In the genomic region with DNA sequence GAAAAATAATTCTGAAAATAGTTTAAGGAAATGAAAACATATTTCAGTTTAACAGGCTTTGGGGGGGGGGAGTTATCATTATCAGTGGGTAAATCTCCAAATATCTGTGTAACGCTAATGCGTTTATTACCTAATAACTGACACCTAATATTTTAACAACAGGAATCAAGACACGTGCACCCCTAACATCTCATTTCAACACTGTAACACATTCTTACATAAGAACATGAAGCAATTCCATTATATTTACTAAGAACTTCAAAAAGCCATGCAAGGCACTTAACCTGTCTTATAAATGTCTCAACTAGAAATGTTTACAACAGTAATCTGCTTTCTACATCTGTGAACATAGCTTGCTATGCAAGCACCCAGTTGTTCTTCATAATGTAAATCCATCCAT, we compare ENCODE assay signal across 23 mouse cellular contexts.
A peak's percentile ranks its signal among the peaks of the same experiment; 100 is the strongest.
DNase-seq lines count a peak whose midpoint lies in the region; ATAC-seq and TF ChIP-seq lines count a peak whose summit lies in the region.
"Had no signal": no experiment of that assay in that cellular context is flagged by ENCODE, and none has a peak within 500 bp of the region (broad histone marks: within the 10 kb centered on the region; RNA-seq: fewer than 3 reads in every experiment).

No protein-coding gene starts in this region.

- DNase-seq in liver, adult 2 months (ENCODE audit: extremely low read depth, low read depth, low spot score), result peak; percentile 21
- no peak for DNase-seq in liver
- DNase-seq in 416B (ENCODE audit: low read depth), result peak; percentile 52
- DNase-seq in retina, embryonic 14.5 days (ENCODE audit: low spot score), result no peak
- no peak for DNase-seq in kidney, adult 11 months
- DNase-seq: adrenal gland, postnatal 14 days; B cell, adult 2 months; cerebellum, adult 11 months; cerebellum, adult 2 months; cerebellum, adult 9-11 months; cerebellum, postnatal 25 days; gastrocnemius, postnatal 25 days; heart, adult 11 months had no signal

- H3K27ac ChIP-seq in liver, adult 2 months (replicated peaks; ENCODE audit: insufficient read depth, low read depth, low read length), result no peak overlapping the region
- H3K27ac ChIP-seq: embryonic facial prominence, embryonic 12.5 days; embryonic facial prominence, embryonic 15.5 days; forebrain, embryonic 12.5 days; forebrain, embryonic 15.5 days; hindbrain, embryonic 12.5 days; hindbrain, embryonic 15.5 days had no signal

- H3K9ac ChIP-seq in liver, adult 2 months (ENCODE audit: low read depth, low read length), result no peak overlapping the region
- H3K9ac ChIP-seq: embryonic facial prominence, embryonic 12.5 days; embryonic facial prominence, embryonic 15.5 days; forebrain, embryonic 12.5 days; forebrain, embryonic 15.5 days; hindbrain, embryonic 12.5 days; hindbrain, embryonic 15.5 days had no signal

- WGBS in liver, adult 2 months, result 52% methylated on average over 3 of the region's 3 CpGs

- no peak for TF ChIP-seq CTCF in liver, adult 2 months (IDR thresholded peaks at IDR 0.05; ENCODE audit: low read depth, low read length)

- no peaks in the 10 kb centered on the region for H3K27me3 ChIP-seq in liver, adult 2 months (ENCODE audit: control insufficient read depth, insufficient read depth, low read length)
- H3K27me3 ChIP-seq: CH12.LX; embryonic facial prominence, embryonic 12.5 days; embryonic facial prominence, embryonic 15.5 days; forebrain, embryonic 12.5 days; forebrain, embryonic 15.5 days; hindbrain, embryonic 12.5 days; hindbrain, embryonic 15.5 days; Patski had no signal

- ATAC-seq in granulocyte monocyte progenitor cell, adult 5-6 weeks (replicated peaks; ENCODE audit: poor library complexity, severe bottlenecking), result peak; percentile 93
- ATAC-seq: forebrain, embryonic 15.5 days; Patski had no signal

- no peaks in the 10 kb centered on the region for H3K36me3 ChIP-seq in liver, adult 2 months (ENCODE audit: control insufficient read depth, insufficient read depth, low read length)
- H3K36me3 ChIP-seq: G1E had no signal

- no peak for TF ChIP-seq POLR2A in liver, adult 2 months (IDR thresholded peaks at IDR 0.05; ENCODE audit: extremely low read depth, insufficient read depth, low read length)

- no peaks in the 10 kb centered on the region for H3K79me2 ChIP-seq in liver, adult 2 months (ENCODE audit: control insufficient read depth, insufficient read depth, low read length)

- H3K4me1 ChIP-seq in liver, adult 2 months (ENCODE audit: control insufficient read depth, insufficient read depth, low read length), result peaks cover 3% of the 10 kb centered on the region; the same call in 1 of the 2 replicates
- H3K4me1 ChIP-seq: embryonic facial prominence, embryonic 12.5 days; embryonic facial prominence, embryonic 15.5 days; hindbrain, embryonic 12.5 days; hindbrain, embryonic 15.5 days had no signal

- no peak overlapping the region for H3K4me3 ChIP-seq in liver, adult 2 months (ENCODE audit: insufficient read depth, low read depth, low read length)
- H3K4me3 ChIP-seq: embryonic facial prominence, embryonic 12.5 days; embryonic facial prominence, embryonic 15.5 days; forebrain, embryonic 12.5 days; forebrain, embryonic 15.5 days; hindbrain, embryonic 12.5 days; hindbrain, embryonic 15.5 days had no signal

Comparison
In these comparisons a context has a peak if more than half of its experiments do, and no peak if none do; other contexts are left out.
1. DNase-seq: peak in liver, adult 2 months (single experiment) and 416B (single experiment); none in liver (single experiment), retina, embryonic 14.5 days (single experiment) and kidney, adult 11 months (single experiment).